Mouse (Mus musculus): Measurements from ENCODE around the gene Tmem183a.

DNA sequence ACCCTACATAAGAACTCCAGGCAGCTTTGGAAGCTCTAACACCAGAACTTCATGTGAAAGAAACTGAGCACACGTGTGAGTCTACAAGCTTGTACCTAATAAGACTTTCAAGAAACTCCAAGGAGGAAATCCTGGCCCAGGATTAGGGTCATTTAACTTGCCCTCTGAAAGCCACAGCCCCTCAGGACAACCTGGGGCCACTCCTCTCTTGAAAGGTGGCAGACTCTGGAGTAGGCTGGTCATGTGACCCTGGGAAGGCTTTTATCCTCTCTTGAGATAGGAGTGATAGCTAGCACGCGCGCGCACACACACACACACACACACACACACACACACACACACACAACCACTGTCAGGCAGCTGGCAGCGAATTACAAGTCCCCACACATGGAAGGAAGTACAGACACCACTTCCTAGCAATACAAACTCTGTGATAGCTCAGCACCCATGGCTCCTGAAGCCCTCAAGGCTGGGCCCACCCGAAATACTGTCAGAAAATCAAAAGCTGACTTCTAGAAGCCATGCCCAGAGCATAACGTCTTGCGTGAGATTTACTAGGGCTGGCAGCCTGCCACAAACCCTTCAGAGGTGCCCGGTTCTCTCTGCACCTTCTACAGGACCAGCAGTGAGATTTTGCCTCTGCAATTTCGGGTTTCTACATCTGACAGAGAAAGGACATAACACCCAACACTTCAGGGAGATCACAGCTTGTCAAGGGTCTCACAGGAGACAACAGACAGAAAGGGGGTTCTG, 24.6 kb downstream of the Tmem183a start:
- TF ChIP-seq GATA1 (IDR thresholded peaks at IDR 0.05; ENCODE audit: borderline replicate concordance, low read length) (no peak), FLI1 (IDR thresholded peaks at IDR 0.05; ENCODE audit: low read length) (no peak)

All from megakaryocyte, embryonic 14.5 days (primary cell).